Mouse (Mus musculus): ENCODE results near the gene Nectin1. TPM values are rescaled to one million over a fixed set of nuclear protein-coding genes. Genes with fewer than 3 reads are reported as not detected.

Gene Nectin1
- total RNA-seq, 2 experiments from 2014 or later: 0.19 TPM; not detected in 1

GRCm38 (mm10) chr9:43757972-43758965, 14.5 kb downstream of the Nectin1 start:
- no peak for ATAC-seq (replicated peaks; ENCODE audit: low FRiP score, poor library complexity, severe bottlenecking)

- ATAC-seq (replicated peaks; ENCODE audit: low FRiP score, poor library complexity, severe bottlenecking): no peak
Observed at GRCm38 (mm10) chr9:43760078-43760477, 16.3 kb downstream of the Nectin1 start.

DNA sequence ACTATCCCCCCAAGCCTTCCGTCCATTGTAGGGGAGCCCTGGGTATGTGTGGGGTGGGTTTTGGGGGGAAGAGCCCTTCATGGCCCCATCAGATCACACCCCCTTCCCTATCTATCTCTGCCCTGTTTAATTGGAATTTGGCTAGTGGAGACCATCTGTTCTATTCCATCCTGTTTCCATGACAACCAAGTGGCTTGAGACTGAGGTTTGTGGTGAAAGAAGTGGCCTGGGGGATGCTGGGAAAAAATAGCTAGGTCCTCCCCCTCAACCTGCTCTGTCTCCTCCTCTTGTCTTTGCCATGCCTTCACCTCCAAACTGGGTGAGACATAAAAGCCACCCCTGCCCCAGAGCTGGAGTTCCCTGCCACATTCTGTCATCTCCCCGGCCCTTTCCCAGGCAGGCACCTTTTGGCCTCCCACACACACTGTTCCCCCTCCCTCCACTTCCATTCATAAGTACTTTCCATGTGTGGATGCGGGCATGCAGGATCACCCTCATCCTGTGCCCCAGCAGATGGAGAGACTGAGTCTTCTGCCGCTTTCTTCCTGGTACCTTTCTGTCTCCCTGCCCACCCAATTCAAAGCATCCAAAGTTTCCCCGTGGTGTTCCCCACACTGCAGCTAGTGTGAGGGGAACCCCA, 17.5 kb downstream of the Nectin1 start:
- ATAC-seq (replicated peaks; ENCODE audit: low FRiP score, poor library complexity, severe bottlenecking): no peak

- no peak for ATAC-seq (replicated peaks; ENCODE audit: low FRiP score, poor library complexity, severe bottlenecking)
Observed at GRCm38 (mm10) chr9:43761941-43762340, 18.2 kb downstream of the Nectin1 start.

DNA sequence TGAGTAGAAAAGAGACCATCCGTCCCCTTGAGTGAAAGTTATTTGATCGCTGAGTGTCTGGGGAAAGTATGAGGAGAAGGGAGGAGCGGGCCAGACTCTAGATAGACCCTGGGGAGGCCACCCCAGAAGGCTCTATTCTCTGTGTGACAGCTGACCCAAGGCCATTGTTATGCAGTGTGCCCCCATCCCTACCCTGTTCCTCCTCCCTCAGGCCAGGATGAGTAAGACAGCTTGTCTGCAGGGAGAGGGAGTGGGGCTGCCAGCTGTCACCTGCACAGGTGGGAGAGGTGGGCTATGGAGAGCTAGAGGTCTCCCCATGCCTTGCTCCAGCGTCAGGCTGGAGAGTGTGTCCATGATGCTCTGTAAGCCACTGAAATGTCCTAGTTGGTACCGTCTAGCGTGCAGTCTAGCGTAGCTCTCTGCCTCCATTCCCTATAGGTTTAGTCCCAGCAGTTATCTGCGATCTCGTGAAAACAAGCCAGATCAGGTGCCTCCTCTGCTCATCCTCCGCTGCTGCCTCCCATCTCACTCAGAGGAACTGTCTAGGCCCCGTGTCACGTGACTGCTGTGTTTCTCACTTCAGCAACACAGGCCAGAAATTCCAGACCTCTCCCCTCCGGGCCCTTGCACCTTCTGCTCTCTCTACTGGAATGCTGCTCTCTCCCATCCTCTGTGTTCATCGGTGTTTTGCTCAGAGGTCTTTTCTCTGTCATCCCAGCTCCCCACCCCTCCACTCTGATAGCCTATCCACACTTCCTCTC, 21.8 kb downstream of the Nectin1 start:
- no peak for ATAC-seq (replicated peaks; ENCODE audit: low FRiP score, poor library complexity, severe bottlenecking)

DNA sequence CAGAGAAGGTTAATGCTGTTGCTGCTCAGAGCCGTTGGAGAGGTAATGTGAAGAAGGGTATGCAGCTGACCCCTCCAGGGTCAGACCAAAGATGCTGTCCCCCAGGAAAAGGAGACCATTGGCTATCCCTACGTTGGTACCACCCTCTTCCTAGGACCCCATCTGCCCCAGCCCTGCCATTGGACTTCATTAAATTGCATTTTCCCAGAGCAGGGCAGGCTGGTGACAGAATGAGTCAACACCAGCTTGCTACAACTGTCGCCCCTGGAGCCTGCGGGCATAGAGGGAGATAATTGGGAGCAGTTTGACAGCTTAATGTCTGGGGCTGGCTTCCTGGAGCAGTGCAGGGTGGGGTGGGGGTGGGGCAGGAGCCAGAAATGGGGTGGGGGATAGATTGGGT, 25.0 kb downstream of the Nectin1 start:
- ATAC-seq (replicated peaks; ENCODE audit: low FRiP score, poor library complexity, severe bottlenecking): no peak

DNA sequence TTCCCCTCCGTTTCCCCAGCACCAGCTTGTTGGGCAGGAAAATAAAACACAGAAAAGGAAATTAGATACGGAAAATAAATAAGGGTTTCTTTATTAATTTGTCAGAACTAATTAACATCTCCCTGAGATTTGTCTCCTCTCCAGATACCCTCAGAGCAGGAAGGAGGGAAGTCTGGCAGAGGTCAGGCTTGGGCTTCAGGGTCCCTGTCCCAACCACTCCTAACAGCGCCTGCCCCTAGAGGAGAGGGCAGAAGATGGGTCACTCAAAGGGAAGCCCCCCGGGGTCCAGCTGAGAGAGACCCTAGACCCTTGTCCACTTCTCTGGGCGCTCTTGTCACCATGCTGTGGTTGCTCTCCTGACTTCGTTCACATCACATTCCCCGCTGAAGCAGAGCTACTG, 25.4 kb downstream of the Nectin1 start:
- ATAC-seq (replicated peaks; ENCODE audit: low FRiP score, poor library complexity, severe bottlenecking): no peak

GRCm38 (mm10) chr9:43769940-43770339, 26.2 kb downstream of the Nectin1 start:
- no peak for ATAC-seq (replicated peaks; ENCODE audit: low FRiP score, poor library complexity, severe bottlenecking)

DNA sequence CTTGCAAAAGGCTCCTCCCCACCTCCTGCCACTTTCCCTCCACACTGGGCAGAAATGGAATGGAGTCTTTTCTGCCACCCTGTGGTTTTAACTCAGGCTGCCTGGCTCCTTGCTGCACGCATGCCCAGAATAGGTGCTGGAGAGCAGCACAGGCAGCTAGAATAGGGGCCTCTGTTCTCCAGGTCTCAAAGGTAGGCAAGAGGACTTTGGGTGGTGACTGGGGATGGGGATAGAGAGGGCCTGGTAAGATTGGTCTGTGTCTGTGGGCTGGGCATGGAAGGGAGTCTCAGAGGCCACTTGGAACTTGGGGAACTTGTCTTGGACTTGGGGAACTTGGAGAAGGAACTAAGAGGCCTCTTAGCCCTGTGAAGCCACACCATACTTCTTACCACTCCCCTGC, 27.3 kb downstream of the Nectin1 start:
- no peak for ATAC-seq (replicated peaks; ENCODE audit: low FRiP score, poor library complexity, severe bottlenecking)

DNA sequence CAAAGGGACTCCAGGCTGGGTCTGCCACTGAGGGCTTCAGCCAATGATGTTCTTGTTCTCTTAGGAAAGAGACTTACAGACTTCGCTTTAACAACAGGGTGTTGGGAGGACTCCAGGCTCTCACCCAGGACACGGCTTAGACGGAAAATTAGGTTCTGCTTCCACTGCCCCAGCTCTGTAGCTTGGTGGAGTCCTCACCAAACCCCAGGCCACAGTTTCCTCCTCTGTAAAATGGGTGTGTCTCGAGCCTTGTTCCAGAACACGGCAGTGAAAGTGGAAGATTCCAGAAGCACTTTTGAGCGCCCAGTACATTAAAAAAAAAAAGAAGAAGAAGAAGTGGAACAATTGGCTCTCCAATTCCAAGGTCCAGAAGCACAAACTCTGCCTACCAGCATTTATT, 28.7 kb downstream of the Nectin1 start:
- no peak for ATAC-seq (replicated peaks; ENCODE audit: low FRiP score, poor library complexity, severe bottlenecking)

DNA sequence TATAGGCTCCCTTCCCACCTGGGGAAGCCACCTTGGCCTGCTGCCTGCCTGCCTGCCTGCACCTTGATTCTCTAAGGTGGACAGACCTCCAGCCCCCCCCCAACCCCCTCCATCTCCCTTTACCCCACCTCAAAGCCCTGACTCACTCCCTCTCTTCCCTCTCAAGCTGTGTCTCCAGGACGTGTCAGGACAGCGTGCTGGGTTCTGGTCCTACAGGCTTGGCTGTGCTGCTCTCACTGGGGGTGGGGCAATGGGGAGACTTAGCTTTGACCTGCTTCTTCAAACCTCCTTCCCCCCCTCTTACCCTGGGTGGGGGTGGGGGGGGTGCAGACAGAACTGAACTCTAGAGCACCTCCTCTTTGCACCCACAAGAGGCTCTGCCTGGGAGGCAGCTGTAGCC, 29.7 kb downstream of the Nectin1 start:
- no peak for ATAC-seq (replicated peaks; ENCODE audit: low FRiP score, poor library complexity, severe bottlenecking)

DNA sequence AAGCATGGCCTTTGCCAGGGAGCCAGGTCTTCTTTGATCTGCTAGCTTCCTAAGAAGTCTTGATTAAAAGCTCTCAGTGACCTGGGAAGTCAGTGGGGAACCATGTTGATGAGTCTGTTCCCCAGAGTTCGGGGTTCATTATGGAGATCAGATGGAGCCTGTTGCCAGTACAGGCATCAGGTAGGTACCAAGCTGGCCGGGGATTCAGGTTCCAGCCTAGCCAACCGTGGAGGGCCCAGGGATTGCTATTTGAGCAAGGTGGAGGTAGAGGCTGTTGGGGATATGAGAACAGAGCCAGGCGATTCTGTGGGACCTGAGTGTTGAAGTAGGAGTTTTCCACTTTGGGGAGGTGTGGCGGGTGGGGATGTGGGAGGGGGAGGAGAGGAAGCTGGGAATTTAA, 30.6 kb downstream of the Nectin1 start:
- ATAC-seq (replicated peaks; ENCODE audit: low FRiP score, poor library complexity, severe bottlenecking): no peak

DNA sequence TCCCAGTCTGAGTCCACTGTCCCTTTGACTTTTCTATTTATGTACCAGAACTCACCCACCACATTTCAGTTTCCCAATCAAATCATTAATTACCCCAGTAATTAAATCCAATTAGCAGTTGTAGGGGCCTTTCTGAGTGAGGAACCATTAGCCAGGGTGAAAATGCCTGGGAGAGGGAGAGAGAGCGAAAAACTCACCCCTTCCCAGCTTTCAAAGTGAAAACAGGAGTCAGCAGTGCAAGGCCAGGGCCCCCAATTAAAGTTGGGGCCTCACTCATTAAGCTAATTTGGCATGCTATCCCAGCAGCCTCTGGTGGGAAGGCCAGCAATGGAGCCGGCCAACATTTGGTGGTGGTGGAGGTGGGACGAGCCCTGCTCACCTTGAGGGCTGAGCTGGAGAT, 32.4 kb downstream of the Nectin1 start:
- no peak for ATAC-seq (replicated peaks; ENCODE audit: low FRiP score, poor library complexity, severe bottlenecking)

DNA sequence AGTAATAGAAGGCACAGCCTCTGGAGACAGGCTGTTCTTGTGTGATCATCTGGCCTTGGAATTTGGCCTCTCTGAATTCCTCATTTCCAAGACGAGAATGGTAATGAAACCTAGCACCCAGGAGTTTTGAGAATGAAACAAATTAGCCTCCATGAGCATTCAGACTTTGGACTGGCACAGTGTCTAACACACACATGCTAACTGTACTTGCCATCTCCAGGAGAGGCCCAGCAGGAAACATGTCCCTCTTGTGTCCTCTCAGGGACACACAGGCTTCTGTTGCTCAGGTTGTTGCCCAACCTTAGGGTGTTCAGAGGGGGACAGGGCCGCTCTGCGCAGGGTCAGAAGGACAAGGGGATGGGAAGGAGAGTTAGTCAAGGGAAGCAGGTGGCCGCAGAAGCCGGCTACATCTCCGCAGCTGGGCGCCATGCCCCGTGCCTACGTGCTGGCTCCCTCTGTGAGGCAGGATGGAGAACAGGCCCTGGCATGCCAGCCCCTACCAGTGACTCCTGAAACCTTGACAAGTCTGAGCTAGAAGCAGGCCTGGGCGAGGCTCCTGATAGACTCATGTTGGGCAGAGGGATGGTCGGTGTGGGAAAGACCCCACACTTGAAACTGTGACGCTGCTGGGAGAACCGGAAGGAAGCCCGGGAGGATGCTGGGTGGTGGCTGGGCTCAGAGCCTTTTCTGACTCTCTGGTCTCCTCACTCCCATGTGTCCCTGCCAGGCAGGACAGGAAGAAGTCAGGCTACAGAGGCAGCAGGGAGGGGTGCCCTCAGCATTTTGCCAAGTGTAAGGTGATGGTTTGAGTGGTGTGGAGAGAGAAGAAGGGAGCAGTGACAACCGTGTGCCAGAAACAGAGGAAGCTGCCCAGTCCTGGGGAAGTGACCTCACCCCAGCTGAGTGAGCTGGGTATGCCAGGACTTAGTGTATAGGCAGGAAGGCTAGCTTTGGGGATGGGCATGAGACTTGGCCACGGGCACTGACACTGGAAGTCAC, 33.9 kb downstream of the Nectin1 start:
- no peak for ATAC-seq (replicated peaks; ENCODE audit: low FRiP score, poor library complexity, severe bottlenecking)

GRCm38 (mm10) chr9:43780883-43781282, 37.1 kb downstream of the Nectin1 start:
- no peak for ATAC-seq (replicated peaks; ENCODE audit: low FRiP score, poor library complexity, severe bottlenecking)

GRCm38 (mm10) chr9:43782401-43782800, 38.6 kb downstream of the Nectin1 start:
- ATAC-seq (replicated peaks; ENCODE audit: low FRiP score, poor library complexity, severe bottlenecking): no peak

- no peak for ATAC-seq (replicated peaks; ENCODE audit: low FRiP score, poor library complexity, severe bottlenecking)
Observed at GRCm38 (mm10) chr9:43783959-43784358, 40.2 kb downstream of the Nectin1 start.

GRCm38 (mm10) chr9:43784841-43785240, 41.1 kb downstream of the Nectin1 start:
- no peak for ATAC-seq (replicated peaks; ENCODE audit: low FRiP score, poor library complexity, severe bottlenecking)

- no peak for ATAC-seq (replicated peaks; ENCODE audit: low FRiP score, poor library complexity, severe bottlenecking)
Observed at GRCm38 (mm10) chr9:43787591-43787990, 43.8 kb downstream of the Nectin1 start.
